Mouse (Mus musculus) heart, embryonic 16.5 days (tissue): ENCODE results near the gene Dock9. TPM values are rescaled to one million over a fixed set of nuclear protein-coding genes. Genes with fewer than 3 reads are reported as not detected.

Experiments used
- ATAC-seq: fragments of 200-750 bp; cut with Nextera tagmentation; replicated peaks from 2 replicates; pipeline ENCODE4 v1.8.0; 2017; ENCODE audit warnings: moderate number of reproducible peaks; ENCODE audit not compliant: insufficient read depth, low FRiP score; ENCODE audit errors: extremely low read depth
- H3K27ac ChIP-seq: fragments of 300-500 bp; sonication (generic); 2 replicates; pipeline ENCODE4 v1.5.1; 2014; ENCODE audit warnings: mild to moderate bottlenecking, low read length, control low read depth, moderate library complexity
- H3K27me3 ChIP-seq: fragments of 300-500 bp; sonication (generic); 2 replicates; pipeline ENCODE4 v1.6.1; 2014; ENCODE audit warnings: low read length, mixed read lengths; ENCODE audit not compliant: control insufficient read depth, insufficient read depth
- H3K36me3 ChIP-seq: fragments of 300-500 bp; sonication (generic); 2 replicates; pipeline ENCODE4 v1.6.1; 2014; ENCODE audit not compliant: control insufficient read depth, insufficient read depth
- H3K4me1 ChIP-seq: fragments of 300-500 bp; sonication (generic); 2 replicates; pipeline ENCODE4 v1.6.1; 2014; ENCODE audit warnings: low read length, mixed read lengths; ENCODE audit not compliant: control insufficient read depth, insufficient read depth
- H3K4me2 ChIP-seq: fragments of 300-500 bp; sonication (generic); 2 replicates; pipeline ENCODE4 v1.6.1; 2014; ENCODE audit warnings: low read depth, mild to moderate bottlenecking, control low read depth, low read length
- H3K4me3 ChIP-seq: fragments of 300-500 bp; sonication (generic); 2 replicates; pipeline ENCODE4 v1.5.1; 2014; ENCODE audit warnings: mild to moderate bottlenecking, control low read depth, low read length
- H3K9ac ChIP-seq: fragments of 300-500 bp; sonication (generic); 2 replicates; pipeline ENCODE4 v1.6.1; 2014; ENCODE audit warnings: low read length, control low read depth
- H3K9me3 ChIP-seq: fragments of 300-500 bp; sonication (generic); replicated peaks from 2 replicates; pipeline ENCODE4 v1.6.1; 2016; ENCODE audit warnings: low read length; ENCODE audit not compliant: control insufficient read depth
- WGBS: fragments of 180-500 bp; shearing (Covaris S2); extraction: QIAGEN DNeasy Blood & Tissue Kit; methylation state at CpG from one replicate; pipeline ENCODE4 v1.1.7; 2014; 5-methylcytosine and 5-hydroxymethylcytosine counted together
- polyA plus RNA-seq: library from polyadenylated mRNA; unstranded; fragments of >200 nt; fragmentation: Nextera tagmentation; extraction: Ambion mirVana; gene quantifications from 2 replicates; pipeline ENCODE4 v1.2.1, GENCODE M21; 2015

Dock9 gene
- polyA plus RNA-seq, 1 experiment from 2014 or later, result 5.1 TPM

GRCm38 (mm10) chr14:121785394-121785793 lies 12.2 kb downstream of the Dock9 start:
- no peak for ATAC-seq
- no peak overlapping the region for H3K9ac ChIP-seq
- no peaks in the 10 kb centered on the region for H3K27me3 ChIP-seq

GRCm38 (mm10) chr14:121780942-121781531 lies 16.6 kb downstream of the Dock9 start:
- H3K4me1 ChIP-seq, result no peaks in the 10 kb centered on the region
- peak; percentile 81 for ATAC-seq
- peak overlapping the region; percentile 80 for H3K27ac ChIP-seq
- no peaks in the 10 kb centered on the region for H3K36me3 ChIP-seq
- no peak overlapping the region for H3K4me3 ChIP-seq
- H3K9me3 ChIP-seq, result no peaks in the 10 kb centered on the region
- 52% methylated on average over 12 of the region's 12 CpGs for WGBS
- no peaks in the 10 kb centered on the region for H3K27me3 ChIP-seq
- peak overlapping the region; percentile 16; the same call in 1 of the 2 replicates for H3K4me2 ChIP-seq
- no peak overlapping the region for H3K9ac ChIP-seq

More at GRCm38 (mm10) chr14:121785394-121785793, 12.2 kb downstream of the Dock9 start:
- no peaks in the 10 kb centered on the region for H3K36me3 ChIP-seq
- no peak overlapping the region for H3K4me2 ChIP-seq
- H3K9me3 ChIP-seq, result no peaks in the 10 kb centered on the region
- 38% methylated on average over 1 of the region's 1 CpGs for WGBS
- no peak overlapping the region for H3K27ac ChIP-seq
- H3K4me3 ChIP-seq, result no peak overlapping the region
- no peaks in the 10 kb centered on the region for H3K4me1 ChIP-seq

GRCm38 (mm10) chr14:121780144-121780913 lies 17.3 kb downstream of the Dock9 start:
- Histone ChIP-seq H3K27ac (peak overlapping the region; percentile 74), H3K4me1 (no peaks in the 10 kb centered on the region), H3K4me2 (no peak overlapping the region), H3K27me3 (no peaks in the 10 kb centered on the region), H3K9me3 (no peaks in the 10 kb centered on the region), H3K9ac (no peak overlapping the region), H3K36me3 (no peaks in the 10 kb centered on the region), H3K4me3 (no peak overlapping the region)
- ATAC-seq, result no peak
- WGBS, result 44% methylated on average over 11 of the region's 11 CpGs

- Histone ChIP-seq H3K27me3 (no peaks in the 10 kb centered on the region), H3K27ac (no peak overlapping the region), H3K4me1 (no peaks in the 10 kb centered on the region), H3K9ac (no peak overlapping the region), H3K9me3 (no peaks in the 10 kb centered on the region), H3K4me2 (no peak overlapping the region), H3K4me3 (no peak overlapping the region), H3K36me3 (no peaks in the 10 kb centered on the region)
- WGBS, result 60% methylated on average over 3 of the region's 3 CpGs
- no peak for ATAC-seq
Observed at GRCm38 (mm10) chr14:121779620-121780019, 18.0 kb downstream of the Dock9 start.

GRCm38 (mm10) chr14:121777279-121777831 lies 20.3 kb downstream of the Dock9 start:
- WGBS, result 43% methylated on average over 4 of the region's 4 CpGs

GRCm38 (mm10) chr14:121776749-121777148 lies 20.9 kb downstream of the Dock9 start:
- Histone ChIP-seq H3K27ac (no peak overlapping the region), H3K9me3 (no peaks in the 10 kb centered on the region), H3K9ac (no peak overlapping the region), H3K27me3 (no peaks in the 10 kb centered on the region), H3K4me1 (peaks cover 9% of the 10 kb centered on the region), H3K4me3 (no peak overlapping the region), H3K36me3 (no peaks in the 10 kb centered on the region), H3K4me2 (no peak overlapping the region)
- ATAC-seq, result no peak
- 83% methylated on average over 4 of the region's 4 CpGs for WGBS

More at GRCm38 (mm10) chr14:121777279-121777831, 20.3 kb downstream of the Dock9 start:
- Histone ChIP-seq H3K9me3 (no peaks in the 10 kb centered on the region), H3K4me1 (peaks cover 9% of the 10 kb centered on the region), H3K27ac (no peak overlapping the region), H3K9ac (no peak overlapping the region), H3K27me3 (no peaks in the 10 kb centered on the region), H3K4me2 (no peak overlapping the region), H3K36me3 (no peaks in the 10 kb centered on the region), H3K4me3 (no peak overlapping the region)
- ATAC-seq, result no peak

- 0 out of 2 replicates have a peak, but pooled peaks have one; percentile 28 for ATAC-seq
Observed at GRCm38 (mm10) chr14:121762021-121762452, 35.6 kb downstream of the Dock9 start.

GRCm38 (mm10) chr14:121760403-121760802 lies 37.2 kb downstream of the Dock9 start:
- ATAC-seq, result no peak
- no peak overlapping the region for H3K4me2 ChIP-seq
- H3K36me3 ChIP-seq, result no peaks in the 10 kb centered on the region
- H3K27ac ChIP-seq, result no peak overlapping the region
- H3K9ac ChIP-seq, result no peak overlapping the region
- no peak overlapping the region for H3K4me3 ChIP-seq
- H3K27me3 ChIP-seq, result no peaks in the 10 kb centered on the region
- H3K9me3 ChIP-seq, result no peaks in the 10 kb centered on the region
- 85% methylated on average over 5 of the region's 5 CpGs for WGBS
- no peaks in the 10 kb centered on the region for H3K4me1 ChIP-seq

More at GRCm38 (mm10) chr14:121762021-121762452, 35.6 kb downstream of the Dock9 start:
- no peaks in the 10 kb centered on the region for H3K36me3 ChIP-seq
- no peak overlapping the region for H3K4me3 ChIP-seq
- no peak overlapping the region for H3K27ac ChIP-seq
- H3K9me3 ChIP-seq, result no peaks in the 10 kb centered on the region
- H3K4me1 ChIP-seq, result no peaks in the 10 kb centered on the region
- H3K4me2 ChIP-seq, result no peak overlapping the region
- H3K9ac ChIP-seq, result no peak overlapping the region
- H3K27me3 ChIP-seq, result no peaks in the 10 kb centered on the region
- 44% methylated on average over 11 of the region's 11 CpGs for WGBS

- H3K27ac ChIP-seq, result no peak overlapping the region
- H3K4me3 ChIP-seq, result no peak overlapping the region
- no peaks in the 10 kb centered on the region for H3K4me1 ChIP-seq
- no peaks in the 10 kb centered on the region for H3K27me3 ChIP-seq
- no peak overlapping the region for H3K4me2 ChIP-seq
- H3K9me3 ChIP-seq, result no peaks in the 10 kb centered on the region
- no peaks in the 10 kb centered on the region for H3K36me3 ChIP-seq
- no peak for ATAC-seq
- no peak overlapping the region for H3K9ac ChIP-seq
- WGBS, result 47% methylated on average over 11 of the region's 11 CpGs
Observed at GRCm38 (mm10) chr14:121754110-121754509, 43.5 kb downstream of the Dock9 start.
